Comparison of ENCODE assay signal across 19 mouse cellular contexts in genomic region chr19:52624310-52624709, GRCm38 (mm10).
DNase-seq lines count a peak whose midpoint lies in the region; ATAC-seq and TF ChIP-seq lines count a peak whose summit lies in the region.
"Had no signal": no experiment of that assay in that cellular context is flagged by ENCODE, and none has a peak within 500 bp of the region (broad histone marks: within the 10 kb centered on the region; RNA-seq: fewer than 3 reads in every experiment).

No protein-coding gene starts in this region.

- ATAC-seq in forebrain, embryonic 13.5 days: peak; percentile 77
- no peak for ATAC-seq in midbrain, postnatal 0 days (ENCODE audit: low FRiP score)
- ATAC-seq: intestine, postnatal 0 days; midbrain, embryonic 15.5 days had no signal

- H3K4me3 ChIP-seq in forebrain, embryonic 13.5 days: no peak overlapping the region
- no peak overlapping the region for H3K4me3 ChIP-seq in forebrain, embryonic 10.5 days
- H3K4me3 ChIP-seq in lung, adult 2 months (replicated peaks; ENCODE audit: extremely low read depth, low read depth, low read length): no peak overlapping the region
- no peak overlapping the region for H3K4me3 ChIP-seq in gastrocnemius, adult 2 months
- H3K4me3 ChIP-seq in midbrain, postnatal 0 days (ENCODE audit: low read depth, low read length): no peak overlapping the region
- H3K4me3 ChIP-seq: embryonic facial prominence, embryonic 12.5 days; hindbrain, embryonic 15.5 days; midbrain, embryonic 15.5 days had no signal

- no peaks in the 10 kb centered on the region for H3K9me3 ChIP-seq in forebrain, embryonic 13.5 days (replicated peaks)
- no peaks in the 10 kb centered on the region for H3K9me3 ChIP-seq in forebrain, embryonic 10.5 days
- no peaks in the 10 kb centered on the region for H3K9me3 ChIP-seq in midbrain, postnatal 0 days (ENCODE audit: low read length)
- H3K9me3 ChIP-seq: embryonic facial prominence, embryonic 12.5 days; hindbrain, embryonic 15.5 days; midbrain, embryonic 15.5 days had no signal

- H3K9ac ChIP-seq in forebrain, embryonic 13.5 days: no peak overlapping the region
- no peak overlapping the region for H3K9ac ChIP-seq in midbrain, postnatal 0 days (replicated peaks; ENCODE audit: low read length, poor library complexity, severe bottlenecking)
- H3K9ac ChIP-seq: embryonic facial prominence, embryonic 12.5 days; hindbrain, embryonic 15.5 days; midbrain, embryonic 15.5 days had no signal

- TF ChIP-seq POLR2A in lung, adult 2 months (IDR thresholded peaks at IDR 0.05; ENCODE audit: borderline replicate concordance, extremely low read depth, low read depth, low read length): no peak

- H3K27ac ChIP-seq in forebrain, embryonic 13.5 days: no peak overlapping the region
- H3K27ac ChIP-seq in forebrain, embryonic 10.5 days: no peak overlapping the region
- H3K27ac ChIP-seq in gastrocnemius, adult 2 months: no peak overlapping the region
- H3K27ac ChIP-seq in midbrain, postnatal 0 days (ENCODE audit: low read depth, low read length): no peak overlapping the region
- H3K27ac ChIP-seq: embryonic facial prominence, embryonic 12.5 days; hindbrain, embryonic 15.5 days; macrophage; midbrain, embryonic 15.5 days had no signal

- no peak for DNase-seq in forebrain, embryonic 10.5 days (ENCODE audit: extremely low spot score, low spot score)
- DNase-seq in lung, adult 18-20 months: peak; percentile 4 to 22
- DNase-seq in lung, adult 2 months: no peak
- DNase-seq in layer of hippocampus, adult 8-10 months (ENCODE audit: low spot score in 2 of 2): peak; percentile 34 to 39
- DNase-seq in lung, postnatal 25 days (ENCODE audit: low spot score): peak; percentile 41
- DNase-seq in gastrocnemius, adult 2 months: no peak
- no peak for DNase-seq in midbrain, postnatal 0 days (ENCODE audit: low spot score)
- DNase-seq: adrenal gland, postnatal 36 days; cerebellum, adult 11 months; cerebellum, postnatal 25 days; gastrocnemius, postnatal 10 days; heart, postnatal 14 days; kidney, postnatal 10 days had no signal

- H3K4me1 ChIP-seq in forebrain, embryonic 13.5 days: 0 out of 2 replicates have a peak, but pooled peaks cover 4% of the 10 kb centered on the region
- H3K4me1 ChIP-seq in forebrain, embryonic 10.5 days: 0 out of 2 replicates have a peak, but pooled peaks cover 4% of the 10 kb centered on the region
- H3K4me1 ChIP-seq in lung, adult 2 months (ENCODE audit: control insufficient read depth, insufficient read depth, low read length): no peaks in the 10 kb centered on the region
- no peaks in the 10 kb centered on the region for H3K4me1 ChIP-seq in midbrain, postnatal 0 days (ENCODE audit: insufficient read depth, low read length)
- H3K4me1 ChIP-seq: embryonic facial prominence, embryonic 12.5 days; hindbrain, embryonic 15.5 days; midbrain, embryonic 15.5 days had no signal

- no peaks in the 10 kb centered on the region for H3K36me3 ChIP-seq in forebrain, embryonic 13.5 days (ENCODE audit: poor library complexity, severe bottlenecking)
- no peaks in the 10 kb centered on the region for H3K36me3 ChIP-seq in forebrain, embryonic 10.5 days (replicated peaks)
- no peaks in the 10 kb centered on the region for H3K36me3 ChIP-seq in midbrain, postnatal 0 days (ENCODE audit: insufficient read depth, low read length)
- H3K36me3 ChIP-seq: embryonic facial prominence, embryonic 12.5 days; hindbrain, embryonic 15.5 days; midbrain, embryonic 15.5 days had no signal

- no peak overlapping the region for H3K4me2 ChIP-seq in forebrain, embryonic 13.5 days
- no peak overlapping the region for H3K4me2 ChIP-seq in midbrain, postnatal 0 days (ENCODE audit: low read depth, low read length, poor library complexity, severe bottlenecking)
- H3K4me2 ChIP-seq: embryonic facial prominence, embryonic 12.5 days; hindbrain, embryonic 15.5 days; midbrain, embryonic 15.5 days had no signal

- no peak for TF ChIP-seq CTCF in lung, adult 2 months (IDR thresholded peaks at IDR 0.05; ENCODE audit: insufficient read depth, low read length)
- TF ChIP-seq CTCF in gastrocnemius, adult 2 months (IDR thresholded peaks at IDR 0.05): no peak
- TF ChIP-seq CTCF in midbrain, postnatal 0 days (IDR thresholded peaks at IDR 0.05): no peak

- WGBS in forebrain, embryonic 13.5 days: 47% methylated on average over 5 of the region's 5 CpGs
- 74% methylated on average over 5 of the region's 5 CpGs for WGBS in forebrain, embryonic 10.5 days
- WGBS in lung, adult 2 months: 44% methylated on average over 5 of the region's 5 CpGs
- 52% methylated on average over 5 of the region's 5 CpGs for WGBS in midbrain, postnatal 0 days

- intact Hi-C loops in gastrocnemius, adult 2 months (cut with DNase I): no loop called here

- H3K27me3 ChIP-seq in forebrain, embryonic 13.5 days: no peaks in the 10 kb centered on the region
- H3K27me3 ChIP-seq in forebrain, embryonic 10.5 days (ENCODE audit: poor library complexity, severe bottlenecking): no peaks in the 10 kb centered on the region
- no peaks in the 10 kb centered on the region for H3K27me3 ChIP-seq in midbrain, postnatal 0 days (ENCODE audit: insufficient read depth, low read length)
- H3K27me3 ChIP-seq: embryonic facial prominence, embryonic 12.5 days; hindbrain, embryonic 15.5 days; midbrain, embryonic 15.5 days had no signal

Comparison
In these comparisons a context has a peak if more than half of its experiments do, and no peak if none do; other contexts are left out.
1. DNase-seq: peak in lung, adult 18-20 months (2 of 2), layer of hippocampus, adult 8-10 months (2 of 2) and lung, postnatal 25 days (single experiment); none in forebrain, embryonic 10.5 days (single experiment), lung, adult 2 months (single experiment), gastrocnemius, adult 2 months (single experiment) and midbrain, postnatal 0 days (single experiment).